Mouse (Mus musculus) liver, embryonic 14.5 days (tissue): ENCODE data around the gene Hist1h4b. TPM values are rescaled to one million over a fixed set of nuclear protein-coding genes. Genes with fewer than 3 reads are reported as not detected.
A peak's percentile ranks its signal among the peaks of the same experiment; 100 is the strongest.

Source experiments
- ATAC-seq: fragments of 200-750 bp; cut with Nextera tagmentation; 2 replicates; pipeline ENCODE4 v1.8.0; 2017; ENCODE audit warnings: moderate number of reproducible peaks, mild to moderate bottlenecking, moderate library complexity; ENCODE audit not compliant: insufficient read depth
- DNase-seq, 3 experiments: peaks; one replicate each; pipeline ENCODE4 v3.0.0-alpha.2; 2012 to 2013; ENCODE audit warnings: low read depth in 3 of 3, low spot score in 3 of 3
- H3K27ac ChIP-seq: fragments of 300-500 bp; sonication (generic); 2 replicates; pipeline ENCODE4 v1.5.1; 2014; ENCODE audit warnings: moderate library complexity, mild to moderate bottlenecking, control low read depth, inconsistent platforms
- H3K27me3 ChIP-seq: fragments of 300-500 bp; sonication (generic); 2 replicates; pipeline ENCODE4 v1.6.1; 2014; ENCODE audit warnings: mild to moderate bottlenecking, low read length, moderate library complexity; ENCODE audit not compliant: control insufficient read depth, insufficient read depth
- H3K36me3 ChIP-seq: fragments of 300-500 bp; sonication (generic); replicated peaks from 2 replicates; pipeline ENCODE4 v1.6.1; 2014; ENCODE audit warnings: low read depth; ENCODE audit not compliant: control insufficient read depth, insufficient read depth
- H3K4me1 ChIP-seq, 2 experiments: fragments of 200-500 bp in 1 of 2; fragments of 300-500 bp in 1 of 2; sonication (generic) in 1 of 2; replicated peaks; 2 replicates each; pipeline ENCODE4 v1.6.1; 2012 to 2014; ENCODE audit warnings: antibody characterized with exemption in 1 of 2, inconsistent platforms in 1 of 2, low read length in 1 of 2; ENCODE audit not compliant: control insufficient read depth in 2 of 2, insufficient read depth in 2 of 2
- H3K4me2 ChIP-seq: fragments of 300-500 bp; sonication (generic); 2 replicates; pipeline ENCODE4 v1.6.1; 2014; ENCODE audit warnings: low read depth, mild to moderate bottlenecking, control low read depth, moderate library complexity
- H3K4me3 ChIP-seq, 2 experiments: fragments of 200-500 bp in 1 of 2; fragments of 300-500 bp in 1 of 2; sonication (generic) in 1 of 2; 2 replicates each; pipeline ENCODE4 v1.5.1; 2012 to 2014; ENCODE audit warnings: low read depth in 2 of 2, low read length in 2 of 2, mild to moderate bottlenecking in 2 of 2, control low read depth in 1 of 2, inconsistent platforms in 1 of 2, moderate library complexity in 1 of 2; ENCODE audit not compliant: insufficient read depth in 1 of 2
- H3K9ac ChIP-seq: fragments of 300-500 bp; sonication (generic); replicated peaks from 2 replicates; pipeline ENCODE4 v1.6.1; 2014; ENCODE audit warnings: mild to moderate bottlenecking, control low read depth, moderate library complexity
- H3K9me3 ChIP-seq: fragments of 300-500 bp; sonication (generic); 2 replicates; pipeline ENCODE4 v1.6.1; 2016; ENCODE audit warnings: low read length, mixed read lengths; ENCODE audit not compliant: control insufficient read depth
- CTCF ChIP-seq: IDR thresholded peaks from 2 replicates; pipeline ENCODE4 v1.5.1; 2016; ENCODE audit warnings: antibody characterized with exemption, low read depth, control low read depth
- EP300 ChIP-seq: IDR thresholded peaks from 2 replicates; pipeline ENCODE4 v1.6.1; 2016; ENCODE audit warnings: antibody characterized with exemption, low read depth
- WGBS: fragments of 180-500 bp; shearing (Covaris S2); extraction: QIAGEN DNeasy Blood & Tissue Kit; methylation state at CpG from one replicate; pipeline ENCODE4 v1.1.7; 2014; ENCODE audit not compliant: insufficient replicate concordance; 5-methylcytosine and 5-hydroxymethylcytosine counted together
- polyA plus RNA-seq, 2 experiments: library from polyadenylated mRNA; depleted of rRNA in 1 of 2; stranded (reverse) in 1 of 2; unstranded in 1 of 2; fragments of >200 nt; fragmentation: Nextera tagmentation in 1 of 2; extraction: Ambion mirVana in 1 of 2; gene quantifications; 2 replicates each; pipeline versions ENCODE4 v1.2.1 to v1.2.3; 2012 to 2014

The Hist1h4b gene
- polyA plus RNA-seq, 2 experiments, result 5.1 to 21.6 TPM

- Histone ChIP-seq H3K4me1 (peaks cover 16 to 22% of the 10 kb centered on the region in 2 experiments), H3K27me3 (no peaks in the 10 kb centered on the region), H3K9me3 (no peaks in the 10 kb centered on the region), H3K9ac (peak overlapping the region; percentile 97), H3K36me3 (no peaks in the 10 kb centered on the region), H3K4me2 (peak overlapping the region; percentile 94), H3K27ac (peak overlapping the region; percentile 99), H3K4me3 (peak overlapping the region; percentile 65 to 86)
- peak in 1 of 3 experiments; percentile 62 for DNase-seq
- TF ChIP-seq EP300 (peak; percentile 6; the same call in 1 of the 2 replicates), CTCF (no peak)
- 15% methylated on average over 13 of the region's 13 CpGs for WGBS
- ATAC-seq, result no peak
Observed at GRCm38 (mm10) chr13:23740256-23740840, 16.5 kb upstream of the Hist1h4b start.

GRCm38 (mm10) chr13:23740910-23741309, 15.9 kb upstream of the Hist1h4b start:
- DNase-seq (no peak), ATAC-seq (no peak)
- peak overlapping the region; percentile 99 for H3K27ac ChIP-seq
- peak overlapping the region; percentile 94 for H3K4me2 ChIP-seq
- no peaks in the 10 kb centered on the region for H3K9me3 ChIP-seq
- WGBS, result 22% methylated on average over 5 of the region's 5 CpGs
- no peaks in the 10 kb centered on the region for H3K36me3 ChIP-seq
- H3K9ac ChIP-seq, result peak overlapping the region; percentile 97
- peaks cover 16 to 24% of the 10 kb centered on the region in 2 experiments for H3K4me1 ChIP-seq
- peak overlapping the region; percentile 65 to 86; a peak in 3 of 4 replicates for H3K4me3 ChIP-seq
- no peaks in the 10 kb centered on the region for H3K27me3 ChIP-seq
- no peak for TF ChIP-seq EP300
- TF ChIP-seq CTCF, result no peak

- H3K36me3 ChIP-seq, result no peaks in the 10 kb centered on the region
- peak overlapping the region; percentile 87 for H3K27ac ChIP-seq
- H3K9ac ChIP-seq, result peak overlapping the region; percentile 73
- no peaks in the 10 kb centered on the region for H3K9me3 ChIP-seq
- H3K4me2 ChIP-seq, result peak overlapping the region; percentile 94
- ATAC-seq, result no peak
- peak overlapping the region in 1 of 2 experiments; percentile 36; a peak in 2 of 4 replicates for H3K4me3 ChIP-seq
- peaks cover 16 to 24% of the 10 kb centered on the region in 2 experiments for H3K4me1 ChIP-seq
- DNase-seq, result no peak
- H3K27me3 ChIP-seq, result no peaks in the 10 kb centered on the region
- no peak for TF ChIP-seq EP300
- TF ChIP-seq CTCF, result no peak
Observed at GRCm38 (mm10) chr13:23742007-23742406, 14.8 kb upstream of the Hist1h4b start.

GRCm38 (mm10) chr13:23743215-23743614, 13.6 kb upstream of the Hist1h4b start:
- no peak for DNase-seq
- Histone ChIP-seq H3K4me3 (peak overlapping the region in 1 of 2 experiments; percentile 28; a peak in 3 of 4 replicates), H3K4me2 (peak overlapping the region; percentile 47), H3K27me3 (no peaks in the 10 kb centered on the region), H3K9me3 (no peaks in the 10 kb centered on the region), H3K27ac (peak overlapping the region; percentile 85), H3K9ac (peak overlapping the region; percentile 52), H3K36me3 (no peaks in the 10 kb centered on the region), H3K4me1 (peaks cover 15 to 27% of the 10 kb centered on the region in 2 experiments)
- no peak for TF ChIP-seq CTCF
- no peak for TF ChIP-seq EP300
- WGBS, result 87% methylated on average over 5 of the region's 5 CpGs
- ATAC-seq, result no peak

- WGBS, result 47% methylated on average over 4 of the region's 4 CpGs
- Histone ChIP-seq H3K4me1 (peaks cover 20 to 30% of the 10 kb centered on the region in 2 experiments), H3K4me3 (peak overlapping the region; percentile 61 to 62), H3K27me3 (no peaks in the 10 kb centered on the region), H3K4me2 (peak overlapping the region; percentile 89), H3K9ac (peak overlapping the region; percentile 95), H3K27ac (peak overlapping the region; percentile 100), H3K9me3 (no peaks in the 10 kb centered on the region), H3K36me3 (no peaks in the 10 kb centered on the region)
- no peak for DNase-seq
- TF ChIP-seq CTCF (no peak), EP300 (0 out of 2 replicates have a peak, but pooled peaks have one; percentile 4)
- ATAC-seq, result no peak
Observed at GRCm38 (mm10) chr13:23743963-23744362, 12.8 kb upstream of the Hist1h4b start.
